Mouse (Mus musculus): Measurements from ENCODE around the gene Fkbp7. TPM values are rescaled to one million over a fixed set of nuclear protein-coding genes. Genes with fewer than 3 reads are reported as not detected.
A peak's percentile ranks its signal among the peaks of the same experiment; 100 is the strongest.
"Not testable (repeated sequence)": the region's sequence is repeated elsewhere in the genome, so short reads cannot be mapped to it uniquely, and the experiment has no call there.

Gene Fkbp7
- polyA plus RNA-seq, 1 experiment from 2014 or later = 19.9 TPM

GRCm38 (mm10) chr2:76631600-76631999 lies 41.3 kb downstream of the Fkbp7 start:
- H3K27ac ChIP-seq (ENCODE audit: low read depth, low read length) = no peak overlapping the region
- H3K4me3 ChIP-seq (ENCODE audit: low read depth, low read length) = no peak overlapping the region
- H3K4me2 ChIP-seq (ENCODE audit: low read depth) = no peak overlapping the region
- H3K36me3 ChIP-seq (ENCODE audit: control insufficient read depth, insufficient read depth, low read length) = peaks cover 22% of the 10 kb centered on the region
- H3K9ac ChIP-seq (ENCODE audit: low read length) = no peak overlapping the region
- 94% methylated on average over 4 of the region's 4 CpGs for WGBS
- H3K9me3 ChIP-seq (ENCODE audit: control insufficient read depth, low read length) = no peaks in the 10 kb centered on the region
- H3K27me3 ChIP-seq (ENCODE audit: control insufficient read depth, insufficient read depth, low read length) = no peaks in the 10 kb centered on the region
- H3K4me1 ChIP-seq (ENCODE audit: control insufficient read depth, insufficient read depth, low read length) = no peaks in the 10 kb centered on the region
- DNase-seq (ENCODE audit: low spot score) (no peak), ATAC-seq (ENCODE audit: insufficient read depth, low FRiP score, low TSS enrichment) (no peak)

- Histone ChIP-seq H3K27me3 (ENCODE audit: control insufficient read depth, insufficient read depth, low read length) (no peaks in the 10 kb centered on the region), H3K4me3 (ENCODE audit: low read depth, low read length) (no peak overlapping the region), H3K9me3 (ENCODE audit: control insufficient read depth, low read length) (no peaks in the 10 kb centered on the region), H3K27ac (ENCODE audit: low read depth, low read length) (no peak overlapping the region), H3K4me1 (ENCODE audit: control insufficient read depth, insufficient read depth, low read length) (no peaks in the 10 kb centered on the region), H3K4me2 (ENCODE audit: low read depth) (no peak overlapping the region), H3K36me3 (ENCODE audit: control insufficient read depth, insufficient read depth, low read length) (peaks cover 20% of the 10 kb centered on the region), H3K9ac (ENCODE audit: low read length) (no peak overlapping the region)
- 94% methylated on average over 12 of the region's 12 CpGs for WGBS
- ATAC-seq (ENCODE audit: insufficient read depth, low FRiP score, low TSS enrichment) (no peak), DNase-seq (ENCODE audit: low spot score) (no peak)
Measured at GRCm38 (mm10) chr2:76630293-76630692, 42.6 kb downstream of the Fkbp7 start.

GRCm38 (mm10) chr2:76622316-76622715 lies 50.6 kb downstream of the Fkbp7 start:
- H3K27ac ChIP-seq (ENCODE audit: low read depth, low read length); H3K4me3 ChIP-seq (ENCODE audit: low read depth, low read length); H3K4me2 ChIP-seq (ENCODE audit: low read depth); H3K9ac ChIP-seq (ENCODE audit: low read length); H3K9me3 ChIP-seq (ENCODE audit: control insufficient read depth, low read length); H3K36me3 ChIP-seq (ENCODE audit: control insufficient read depth, insufficient read depth, low read length); H3K27me3 ChIP-seq (ENCODE audit: control insufficient read depth, insufficient read depth, low read length); ATAC-seq (ENCODE audit: insufficient read depth, low FRiP score, low TSS enrichment); H3K4me1 ChIP-seq (ENCODE audit: control insufficient read depth, insufficient read depth, low read length); DNase-seq (ENCODE audit: low spot score): not testable (repeated sequence)
- 90% methylated on average over 2 of the region's 2 CpGs for WGBS

- peaks cover 6% of the 10 kb centered on the region for H3K36me3 ChIP-seq (ENCODE audit: control insufficient read depth, insufficient read depth, low read length)
- H3K9ac ChIP-seq (ENCODE audit: low read length) = no peak overlapping the region
- no peak overlapping the region for H3K4me3 ChIP-seq (ENCODE audit: low read depth, low read length)
- no peak overlapping the region for H3K4me2 ChIP-seq (ENCODE audit: low read depth)
- no peak for DNase-seq (ENCODE audit: low spot score)
- ATAC-seq (ENCODE audit: insufficient read depth, low FRiP score, low TSS enrichment) = no peak
- no peaks in the 10 kb centered on the region for H3K27me3 ChIP-seq (ENCODE audit: control insufficient read depth, insufficient read depth, low read length)
- H3K9me3 ChIP-seq (ENCODE audit: control insufficient read depth, low read length) = no peaks in the 10 kb centered on the region
- 78% methylated on average over 1 of the region's 1 CpGs for WGBS
- H3K4me1 ChIP-seq (ENCODE audit: control insufficient read depth, insufficient read depth, low read length) = no peaks in the 10 kb centered on the region
- no peak overlapping the region for H3K27ac ChIP-seq (ENCODE audit: low read depth, low read length)
Measured at GRCm38 (mm10) chr2:76621724-76622123, 51.2 kb downstream of the Fkbp7 start.

GRCm38 (mm10) chr2:76620188-76620587 lies 52.7 kb downstream of the Fkbp7 start:
- no peak overlapping the region for H3K4me2 ChIP-seq (ENCODE audit: low read depth)
- no peak overlapping the region for H3K9ac ChIP-seq (ENCODE audit: low read length)
- no peaks in the 10 kb centered on the region for H3K9me3 ChIP-seq (ENCODE audit: control insufficient read depth, low read length)
- no peaks in the 10 kb centered on the region for H3K27me3 ChIP-seq (ENCODE audit: control insufficient read depth, insufficient read depth, low read length)
- H3K4me1 ChIP-seq (ENCODE audit: control insufficient read depth, insufficient read depth, low read length) = no peaks in the 10 kb centered on the region
- ATAC-seq (ENCODE audit: insufficient read depth, low FRiP score, low TSS enrichment) (no peak), DNase-seq (ENCODE audit: low spot score) (no peak)
- 90% methylated on average over 5 of the region's 5 CpGs for WGBS
- no peak overlapping the region for H3K27ac ChIP-seq (ENCODE audit: low read depth, low read length)
- no peak overlapping the region for H3K4me3 ChIP-seq (ENCODE audit: low read depth, low read length)
- no peaks in the 10 kb centered on the region; the same call in 1 of the 2 replicates for H3K36me3 ChIP-seq (ENCODE audit: control insufficient read depth, insufficient read depth, low read length)

GRCm38 (mm10) chr2:76618078-76618477 lies 54.8 kb downstream of the Fkbp7 start:
- Histone ChIP-seq H3K9ac (ENCODE audit: low read length) (no peak overlapping the region), H3K4me3 (ENCODE audit: low read depth, low read length) (no peak overlapping the region), H3K36me3 (ENCODE audit: control insufficient read depth, insufficient read depth, low read length) (no peaks in the 10 kb centered on the region; the same call in 1 of the 2 replicates), H3K27me3 (ENCODE audit: control insufficient read depth, insufficient read depth, low read length) (no peaks in the 10 kb centered on the region), H3K4me1 (ENCODE audit: control insufficient read depth, insufficient read depth, low read length) (no peaks in the 10 kb centered on the region), H3K9me3 (ENCODE audit: control insufficient read depth, low read length) (no peaks in the 10 kb centered on the region), H3K27ac (ENCODE audit: low read depth, low read length) (no peak overlapping the region), H3K4me2 (ENCODE audit: low read depth) (no peak overlapping the region)
- 52% methylated on average over 1 of the region's 1 CpGs for WGBS
- ATAC-seq (ENCODE audit: insufficient read depth, low FRiP score, low TSS enrichment) (no peak), DNase-seq (ENCODE audit: low spot score) (peak; percentile 28)

Other genes starting within 250 kb of the Fkbp7 start
- gene Prkra, start 25.1 kb downstream of the Fkbp7 start, polyA plus RNA-seq (2014; fragmentation: Nextera tagmentation; extraction: Ambion mirVana) = 88.6 and 91.3 TPM in 2 replicates
- 0.50 and 1.1 TPM in 2 replicates for gene Pjvk, start 24.6 kb downstream of the Fkbp7 start, polyA plus RNA-seq (2014; fragmentation: Nextera tagmentation; extraction: Ambion mirVana)
- gene Plekha3, start 2.2 kb upstream of the Fkbp7 start, polyA plus RNA-seq (2014; fragmentation: Nextera tagmentation; extraction: Ambion mirVana) = 13.9 and 14.1 TPM in 2 replicates